Mouse (Mus musculus) layer of hippocampus, adult 11-12 months (tissue): ENCODE data around the gene Abhd12b.

Experiments
- DNase-seq: peaks from one replicate; pipeline ENCODE4 v3.0.0; 2022; ENCODE audit warnings: low spot score

Abhd12b gene

GRCm38 (mm10) chr12:70208214-70208613 lies 54.3 kb downstream of the Abhd12b start:
- no peak for DNase-seq

GRCm38 (mm10) chr12:70212501-70212900 lies 58.6 kb downstream of the Abhd12b start:
- DNase-seq: no peak

DNA sequence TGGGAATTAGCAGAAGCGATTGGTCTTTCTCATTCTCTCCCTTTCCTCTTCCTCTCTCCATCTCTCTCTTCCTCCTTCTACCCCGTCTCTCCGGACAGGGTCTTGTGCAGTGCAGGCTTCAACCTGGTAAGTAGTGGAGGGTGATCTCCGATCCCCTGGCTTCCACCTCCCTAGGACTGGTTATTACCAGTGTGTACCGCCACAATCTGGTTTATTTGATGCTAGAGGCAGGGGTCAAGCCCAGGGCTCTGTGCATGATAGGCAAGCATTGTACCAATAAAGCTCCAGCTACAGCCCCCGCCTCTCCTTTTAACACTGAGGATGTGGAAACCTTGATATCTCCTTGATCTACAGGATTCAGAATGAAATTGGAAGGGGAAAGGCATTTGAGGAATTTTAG lies 59.7 kb downstream of the Abhd12b start:
- DNase-seq: no peak

DNA sequence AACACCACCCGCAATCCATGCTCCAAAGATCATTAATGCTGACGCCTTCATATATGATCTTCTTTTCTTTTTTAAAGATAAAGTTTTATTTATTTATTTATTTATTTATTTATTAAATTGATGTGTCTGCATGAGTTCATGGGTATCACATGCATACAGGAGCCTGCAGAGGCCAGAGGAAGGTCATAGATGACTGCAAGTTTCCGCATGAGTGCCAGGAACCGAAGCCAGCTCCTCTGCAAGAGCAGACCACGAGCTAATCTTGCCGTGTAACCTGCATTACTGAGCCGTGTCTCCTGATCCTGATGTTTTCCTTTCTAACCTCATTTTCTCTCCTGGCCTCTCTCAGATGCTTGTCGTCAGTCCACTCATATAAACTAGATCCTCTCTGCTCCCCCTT lies 60.3 kb downstream of the Abhd12b start:
- DNase-seq: no peak

- DNase-seq: no peak
Measured at GRCm38 (mm10) chr12:70216229-70216800, 62.4 kb downstream of the Abhd12b start.

DNA sequence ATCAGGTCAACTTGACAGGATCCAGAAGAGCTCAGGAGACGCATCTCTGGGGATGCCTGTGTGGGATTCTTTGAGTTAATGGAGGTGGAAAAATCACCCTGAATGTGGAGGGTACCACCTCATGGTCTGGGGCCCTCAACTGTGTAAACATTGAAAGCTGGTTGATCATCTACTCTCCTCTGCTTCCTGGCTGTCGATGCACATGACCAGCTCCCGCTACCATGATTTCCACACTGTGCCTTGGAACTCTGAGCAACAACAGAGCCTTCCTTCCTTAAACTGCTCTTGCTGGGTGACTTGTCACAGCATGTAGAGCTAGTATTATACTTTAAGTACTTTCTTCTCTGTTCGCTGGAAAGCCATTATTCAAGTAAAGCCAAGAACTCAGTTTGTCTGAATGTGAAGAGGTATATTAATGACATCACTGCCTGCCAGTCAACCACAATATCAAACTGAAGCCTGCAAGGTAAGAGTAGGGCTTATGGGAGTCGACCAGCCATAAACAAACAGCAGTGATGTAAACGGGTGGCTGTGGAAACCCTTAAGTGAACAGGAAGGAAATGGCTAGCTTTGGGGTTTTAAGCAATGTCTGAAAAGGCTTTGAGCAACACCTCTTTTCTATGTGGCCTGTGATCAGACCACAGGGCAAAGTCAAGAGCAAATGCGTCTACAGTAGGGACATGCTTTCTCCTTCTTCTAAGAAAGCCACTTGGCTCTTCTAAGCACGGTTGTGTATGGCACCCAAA lies 65.0 kb downstream of the Abhd12b start:
- no peak for DNase-seq

- no peak for DNase-seq
Measured at GRCm38 (mm10) chr12:70221425-70221824, 67.5 kb downstream of the Abhd12b start.

DNA sequence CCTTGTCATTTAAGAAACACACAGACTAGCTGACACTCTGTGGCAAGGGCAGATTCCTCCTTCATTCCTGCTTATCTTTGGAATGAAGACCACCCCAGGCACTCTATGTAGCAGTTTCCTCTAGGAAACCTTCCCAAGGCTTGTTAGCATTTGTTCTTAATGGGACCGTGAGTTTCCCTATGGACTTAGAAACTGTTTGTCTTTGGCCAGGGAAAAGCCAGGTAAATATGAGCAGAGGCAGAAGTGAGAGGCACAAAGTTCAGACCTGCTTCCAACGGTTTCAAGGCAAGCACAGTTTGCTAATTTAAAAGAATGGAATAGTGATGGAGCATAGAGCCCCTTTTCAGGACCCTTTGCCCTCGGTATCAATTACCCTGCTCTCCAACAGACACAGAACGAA lies 69.4 kb downstream of the Abhd12b start:
- no peak for DNase-seq

- no peak for DNase-seq
Measured at GRCm38 (mm10) chr12:70226655-70227054, 72.7 kb downstream of the Abhd12b start.

- peak; percentile 28 for DNase-seq
Measured at GRCm38 (mm10) chr12:70227121-70227932, 73.4 kb downstream of the Abhd12b start.

- no peak for DNase-seq
Measured at GRCm38 (mm10) chr12:70228155-70228554, 74.2 kb downstream of the Abhd12b start.

DNA sequence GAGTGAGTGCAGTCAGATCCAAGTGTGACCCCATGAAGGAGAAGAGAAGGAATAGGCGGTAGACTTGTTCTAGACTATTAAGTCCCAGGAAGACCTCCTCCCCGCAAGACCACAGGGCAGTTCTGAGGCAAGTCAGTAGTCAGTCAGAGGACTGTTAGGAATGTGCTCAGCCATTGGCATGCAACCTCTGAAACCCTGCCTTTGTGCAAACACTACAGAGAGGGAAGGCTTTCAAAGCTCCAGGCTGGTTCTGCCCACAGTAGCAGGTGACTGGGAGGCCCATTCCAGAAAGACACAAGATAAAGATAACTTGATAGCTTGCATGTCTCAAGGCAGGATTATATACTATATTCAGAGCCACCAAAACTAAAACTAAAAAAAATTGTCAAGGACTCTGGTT lies 77.4 kb downstream of the Abhd12b start, which contains the start of gene Pygl:
TSS of gene Pygl (minus strand) at position 195 of the 400 bp plus-strand sequence.
- DNase-seq: no peak

DNA sequence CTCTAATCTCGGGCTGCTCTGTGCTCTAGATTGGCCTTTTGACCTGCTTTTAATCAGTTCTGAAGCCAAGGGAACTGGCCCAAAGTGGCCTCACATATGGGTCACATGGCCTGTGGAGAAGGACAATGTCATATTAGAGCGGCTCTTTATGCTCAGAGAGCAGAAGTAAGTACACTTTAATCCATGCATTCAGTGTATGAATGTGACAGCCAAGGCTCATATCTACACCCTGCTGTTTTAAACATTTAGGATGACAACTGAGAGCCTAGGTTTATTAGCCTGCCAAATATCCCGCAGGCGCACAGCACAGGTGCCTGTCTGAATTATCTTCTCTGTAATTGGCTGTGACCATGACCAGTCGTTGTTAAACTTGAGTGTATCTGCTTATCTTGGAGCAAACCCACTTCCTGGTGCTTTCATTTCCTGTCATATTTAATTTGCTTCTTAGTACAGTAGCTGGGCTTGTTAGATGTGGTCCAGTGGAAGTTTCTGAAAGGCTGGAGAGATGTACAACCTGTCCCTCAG lies 78.1 kb downstream of the Abhd12b start:
- DNase-seq: no peak
